Mouse (Mus musculus) central nervous system, embryonic 18 days (tissue): Measurements from ENCODE around the gene Rnf19b. TPM values are rescaled to one million over a fixed set of nuclear protein-coding genes. Genes with fewer than 3 reads are reported as not detected.

ENCODE experiments used
- polyA plus RNA-seq: library from polyadenylated mRNA; depleted of rRNA; stranded (reverse); fragments of >200 nt; gene quantifications from 2 replicates; pipeline ENCODE4 v1.2.3, GENCODE M21; 2012; rRNA removed

Gene Rnf19b
- 86.3 and 90.2 TPM in 2 replicates for polyA plus RNA-seq

GRCm38 (mm10) chr4:129058207-129059092, at the start of gene Rnf19b:
Rnf19b (plus strand) TSS chr4:129058271.

DNA sequence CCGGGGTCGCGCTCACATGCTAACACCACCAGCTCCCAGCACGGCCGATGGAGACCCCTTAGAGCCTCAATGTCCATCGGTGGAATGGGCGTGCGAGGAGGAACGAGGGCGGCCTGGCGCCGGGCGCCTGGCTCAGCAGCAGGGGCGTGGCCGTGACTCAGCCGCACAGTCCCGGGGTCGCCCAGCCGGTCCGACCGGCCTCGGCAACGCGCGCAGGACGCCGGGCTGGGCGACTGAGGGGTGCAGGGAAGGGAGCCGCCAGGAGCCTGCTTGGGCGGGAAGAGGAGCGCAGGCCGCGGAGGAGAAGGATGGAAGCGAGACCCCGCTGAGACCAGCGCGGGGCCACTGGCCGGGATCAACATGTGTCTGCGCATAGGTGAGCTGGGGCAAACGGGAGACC, 47.3 kb downstream of the Rnf19b start, which contains the start of gene Tmem54:
Gene Tmem54 (plus strand): TSS at position 193 of the 400 bp plus-strand sequence.

DNA sequence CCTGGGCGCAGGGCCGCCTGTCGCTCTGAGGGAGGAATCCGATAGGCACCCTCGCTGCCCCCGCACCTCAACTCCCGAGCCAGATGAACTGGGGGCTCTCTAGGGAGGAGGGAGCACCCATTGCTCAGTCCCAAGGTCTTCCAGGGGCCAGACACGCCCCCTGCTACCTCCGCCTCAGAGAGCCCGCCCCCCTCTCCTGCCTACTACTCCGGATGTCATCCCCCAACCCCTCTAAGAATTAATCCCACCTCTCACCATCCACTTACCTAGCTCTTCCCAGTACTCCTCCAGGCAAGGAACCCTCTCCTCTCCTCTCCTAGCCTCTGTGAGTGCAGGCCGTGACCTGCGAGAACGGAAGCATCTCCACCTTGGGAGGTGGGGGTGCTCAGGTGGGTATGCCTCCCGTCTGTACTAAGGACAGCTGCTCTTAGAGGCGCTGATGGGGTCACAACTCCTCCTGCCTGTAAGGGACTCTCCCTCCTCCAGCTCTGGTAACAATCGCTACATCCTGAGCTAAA, 63.6 kb downstream of the Rnf19b start, which contains the start of gene Hpca:
Gene Hpca (minus strand): TSS at position 468 of the 518 bp plus-strand sequence.

Other genes with a start within 250 kb of the Rnf19b start
- gene Trim62, start 174.7 kb upstream of the Rnf19b start, polyA plus RNA-seq = 16.8 and 20.8 TPM in 2 replicates
- 14.8 and 16.7 TPM in 2 replicates for gene Azin2, start 95.8 kb upstream of the Rnf19b start, polyA plus RNA-seq
- 56.6 and 59.4 TPM in 2 replicates for gene Ak2, start 66.3 kb upstream of the Rnf19b start, polyA plus RNA-seq
- gene Tmem54, start 47.3 kb downstream of the Rnf19b start, polyA plus RNA-seq = 0.20 and 0.70 TPM in 2 replicates
- gene Hpca, start 63.8 kb downstream of the Rnf19b start, polyA plus RNA-seq = 140 and 145 TPM in 2 replicates
- 9.8 and 12.3 TPM in 2 replicates for gene Fndc5, start 78.7 kb downstream of the Rnf19b start, polyA plus RNA-seq
- gene S100pbp, start 131.5 kb downstream of the Rnf19b start, polyA plus RNA-seq = 36.1 and 36.6 TPM in 2 replicates
- 76.6 and 79.1 TPM in 2 replicates for gene Yars, start 131.5 kb downstream of the Rnf19b start, polyA plus RNA-seq
- 9.1 and 9.4 TPM in 2 replicates for gene C77080, start 203.1 kb downstream of the Rnf19b start, polyA plus RNA-seq
- 0.74 and 1.4 TPM in 2 replicates for gene Sync, start 229.3 kb downstream of the Rnf19b start, polyA plus RNA-seq